Mouse (Mus musculus) neutrophil, adult 5-6 weeks (primary cell): ENCODE data around the gene Adgrg1. TPM values are rescaled to one million over a fixed set of nuclear protein-coding genes. Genes with fewer than 3 reads are reported as not detected.

Experiments used
- ATAC-seq: fragments of 151-379, 151-347 bp; 2 replicates; pipeline ENCODE4 v1.8.0; 2017; ENCODE audit warnings: mild to moderate bottlenecking, moderate TSS enrichment; ENCODE audit not compliant: insufficient number of reproducible peaks, poor library complexity, low FRiP score, severe bottlenecking; ENCODE audit errors: extremely low read depth
- total RNA-seq: library from RNA; stranded (forward); fragments of 200-1000 nt; gene quantifications from 2 replicates; pipeline ENCODE4 v1.2.3, GENCODE M21; 2017

Gene Adgrg1
- total RNA-seq, 1 experiment from 2014 or later: 2.3 TPM

DNA sequence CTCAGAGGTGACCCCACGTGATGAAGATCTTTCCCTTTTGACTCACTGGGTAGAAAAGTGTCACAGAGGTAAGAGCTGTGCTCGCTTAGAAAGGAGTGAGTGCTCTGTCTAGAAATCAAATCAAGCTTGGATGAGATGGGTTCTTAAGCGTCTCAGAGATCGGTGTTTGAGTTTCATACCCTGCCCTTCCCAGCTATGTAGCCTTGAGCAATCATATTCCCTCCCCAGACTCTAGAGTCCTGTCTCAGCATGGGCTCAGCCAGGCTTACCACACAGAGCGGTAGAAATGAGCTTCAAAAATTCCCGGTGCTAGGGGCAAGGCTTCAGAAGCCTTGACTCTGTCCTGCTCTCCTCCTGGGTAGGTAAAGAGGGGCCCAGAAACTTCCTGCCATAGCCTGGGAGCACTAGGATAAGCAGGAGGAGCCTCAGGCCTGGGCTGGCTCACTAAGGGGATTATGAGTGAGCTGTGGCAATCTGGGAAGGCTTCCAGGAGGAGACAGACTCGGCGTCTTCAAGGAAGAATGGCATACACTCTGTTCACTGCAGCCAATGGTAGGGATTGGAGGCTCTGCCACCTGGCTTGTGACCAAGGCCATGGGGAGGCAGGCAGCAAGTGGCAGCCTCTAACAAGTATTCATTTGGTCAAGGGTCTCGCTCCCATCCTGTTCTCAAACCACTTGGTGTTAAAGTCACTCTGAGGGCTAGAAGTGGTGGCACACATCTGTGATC lies 18.6 kb downstream of the Adgrg1 start:
- ATAC-seq: no peak

- ATAC-seq: no peak
These were observed 19.5 kb downstream of the Adgrg1 start for GRCm38 (mm10) chr8:94994006-94994405.

DNA sequence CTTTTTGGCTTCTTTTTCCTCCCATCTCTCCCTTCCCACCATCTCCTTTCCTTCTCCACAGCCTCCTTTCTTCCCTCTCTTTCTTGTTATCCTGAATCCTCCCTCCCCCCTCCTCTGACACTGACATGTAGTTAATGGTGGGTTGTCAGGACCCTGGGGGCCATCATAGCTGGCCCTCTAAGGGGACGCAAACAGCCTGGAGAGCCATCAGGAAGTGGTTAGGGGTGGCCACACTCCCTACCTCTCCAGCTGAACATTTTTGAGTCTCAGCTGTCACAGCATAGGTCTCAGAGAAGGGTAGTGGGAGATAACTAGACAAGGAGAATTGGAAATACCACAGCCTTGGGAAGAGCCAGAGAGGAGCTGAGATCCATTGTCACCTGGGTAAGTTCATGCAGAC lies 20.0 kb downstream of the Adgrg1 start:
- no peak for ATAC-seq

DNA sequence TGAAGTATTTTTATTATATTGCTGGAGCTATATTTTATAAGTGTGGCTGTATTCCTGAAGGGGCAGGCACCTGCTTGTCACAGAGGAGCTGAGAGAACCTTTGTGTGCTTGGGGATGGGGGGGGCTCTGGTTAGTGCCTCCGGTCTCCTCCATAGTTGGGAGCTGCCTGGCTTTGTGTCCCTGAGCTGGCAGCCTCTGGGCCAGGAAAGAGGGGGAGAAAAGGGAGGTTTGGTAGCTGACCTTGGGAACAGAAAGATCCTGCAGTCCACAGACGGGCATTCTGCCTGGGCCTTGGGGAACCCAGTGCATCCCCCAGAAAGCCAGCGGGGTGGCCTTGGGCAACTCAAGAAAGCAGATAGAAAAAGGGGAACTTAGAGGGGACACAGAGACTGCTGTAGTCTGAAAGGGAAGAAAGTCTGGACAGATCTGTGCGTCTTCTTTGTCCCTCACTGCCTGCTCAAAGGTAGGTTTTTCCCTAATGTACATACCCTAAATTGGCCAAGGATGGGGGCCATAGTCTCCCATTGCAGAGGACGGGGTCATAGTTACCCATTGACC lies 20.9 kb downstream of the Adgrg1 start:
- no peak for ATAC-seq

- ATAC-seq: no peak
These were observed 21.5 kb downstream of the Adgrg1 start for GRCm38 (mm10) chr8:94996037-94996436.

DNA sequence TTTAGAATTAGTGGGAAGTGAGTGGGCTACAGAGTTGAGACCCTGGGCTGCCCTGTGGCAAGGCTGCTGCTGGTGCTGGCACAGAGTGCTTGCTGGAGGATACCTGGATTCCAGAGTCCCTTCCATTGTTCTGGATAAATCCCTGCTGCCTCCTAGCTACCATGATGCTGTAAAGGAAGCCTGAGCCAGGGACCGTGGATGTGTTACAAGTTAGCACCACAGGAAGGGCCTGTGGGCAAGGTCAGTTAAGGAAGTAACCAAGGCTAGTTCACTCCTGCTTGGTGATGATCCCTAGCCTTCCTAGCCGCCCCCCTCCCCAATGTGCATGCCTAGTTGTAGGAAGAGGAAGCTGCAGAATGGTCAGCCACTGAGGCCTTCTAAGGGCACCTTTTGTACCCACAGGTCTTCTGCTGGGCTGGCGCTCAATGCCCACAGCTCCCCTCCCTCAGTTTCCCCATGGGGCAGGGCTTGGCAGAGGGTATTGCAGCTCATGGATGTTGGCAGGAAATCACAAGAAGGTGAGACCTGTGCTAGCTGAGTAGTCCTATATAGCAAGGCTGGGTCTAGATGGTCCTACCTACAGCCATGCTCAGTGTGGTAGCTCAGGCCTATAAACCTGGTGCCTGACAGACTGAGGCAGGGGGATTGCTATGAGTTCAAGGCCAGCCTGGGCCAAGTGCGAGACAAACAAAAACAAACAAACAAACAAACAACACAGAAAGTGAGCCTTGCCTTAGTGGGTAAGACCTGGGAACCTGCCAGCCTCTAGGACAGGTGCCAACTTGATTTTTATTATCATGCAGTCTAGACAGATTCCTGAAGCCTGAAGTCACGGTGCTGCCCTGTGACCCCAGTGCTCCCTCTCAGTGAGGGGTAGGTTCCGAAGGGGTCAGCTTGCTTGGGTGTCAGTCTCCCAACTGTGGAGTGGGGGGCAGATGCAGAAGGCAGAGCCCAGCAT lies 22.6 kb downstream of the Adgrg1 start:
- no peak for ATAC-seq

DNA sequence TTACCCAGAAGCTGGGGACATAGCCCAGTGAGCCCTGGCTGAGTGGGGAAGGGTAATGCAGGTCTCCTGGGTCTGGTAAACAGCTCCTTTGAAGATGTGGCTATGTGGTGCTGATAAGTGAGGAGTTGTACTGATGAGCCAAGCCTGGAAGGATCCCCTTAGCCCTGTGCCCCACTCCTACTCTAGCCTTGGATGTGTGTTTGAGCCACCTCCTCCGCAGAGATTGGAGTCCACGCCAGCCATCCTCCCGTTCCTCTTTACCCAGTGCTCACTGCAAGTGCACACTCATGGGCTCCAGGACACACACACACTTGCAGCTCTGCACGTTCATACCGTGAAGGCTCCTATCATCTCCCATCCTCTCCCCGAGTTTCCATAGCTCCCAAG lies 23.3 kb downstream of the Adgrg1 start:
- no peak for ATAC-seq

DNA sequence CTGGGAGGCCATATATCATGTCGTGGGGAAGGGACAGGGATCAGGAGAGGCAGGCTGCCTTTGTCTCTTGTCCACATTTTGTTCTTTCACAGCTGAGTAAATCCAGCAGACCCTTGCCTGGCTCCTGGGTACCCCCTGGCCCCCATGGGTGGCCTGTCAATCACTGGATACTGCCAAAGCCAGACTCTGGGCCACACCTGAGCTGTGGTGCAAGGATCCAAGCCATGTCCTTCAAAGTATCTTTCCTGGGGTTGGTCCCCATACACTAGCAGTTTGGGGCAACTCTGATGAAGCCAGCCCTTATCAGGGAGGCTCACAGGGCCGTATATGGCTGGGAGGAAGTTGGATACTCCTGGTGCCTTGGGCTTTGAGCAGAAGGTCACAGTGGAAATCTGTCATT lies 23.9 kb downstream of the Adgrg1 start:
- ATAC-seq: no peak

DNA sequence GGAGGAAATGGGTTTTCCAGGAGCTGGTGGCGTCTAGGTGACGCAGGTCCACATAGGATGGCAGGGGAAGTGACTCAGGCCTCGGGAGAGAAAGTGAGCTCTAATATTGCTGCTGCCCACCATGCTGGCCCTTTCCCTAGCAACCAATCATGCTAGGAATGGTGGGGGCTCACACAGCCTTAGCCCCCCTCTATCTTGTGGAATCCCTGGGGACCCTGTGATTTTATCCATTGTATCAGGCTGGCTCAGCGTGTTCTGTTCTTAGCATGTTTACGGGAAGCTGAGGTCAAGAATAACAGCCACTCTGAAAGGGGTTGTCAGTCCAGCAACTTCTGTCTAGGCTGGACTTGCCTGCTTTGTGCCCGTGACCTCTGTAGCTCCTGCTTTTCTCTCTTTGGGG lies 24.5 kb downstream of the Adgrg1 start:
- no peak for ATAC-seq

- ATAC-seq: no peak
These were observed 25.4 kb downstream of the Adgrg1 start for GRCm38 (mm10) chr8:94999956-95000355.

- peak; percentile 45; the same call in 1 of the 2 replicates for ATAC-seq
These were observed 26.1 kb downstream of the Adgrg1 start for GRCm38 (mm10) chr8:95000684-95001083.

GRCm38 (mm10) chr8:95001165-95001564 lies 26.6 kb downstream of the Adgrg1 start:
- ATAC-seq: no peak

GRCm38 (mm10) chr8:95001655-95002054 lies 27.1 kb downstream of the Adgrg1 start:
- ATAC-seq: peak; percentile 81

DNA sequence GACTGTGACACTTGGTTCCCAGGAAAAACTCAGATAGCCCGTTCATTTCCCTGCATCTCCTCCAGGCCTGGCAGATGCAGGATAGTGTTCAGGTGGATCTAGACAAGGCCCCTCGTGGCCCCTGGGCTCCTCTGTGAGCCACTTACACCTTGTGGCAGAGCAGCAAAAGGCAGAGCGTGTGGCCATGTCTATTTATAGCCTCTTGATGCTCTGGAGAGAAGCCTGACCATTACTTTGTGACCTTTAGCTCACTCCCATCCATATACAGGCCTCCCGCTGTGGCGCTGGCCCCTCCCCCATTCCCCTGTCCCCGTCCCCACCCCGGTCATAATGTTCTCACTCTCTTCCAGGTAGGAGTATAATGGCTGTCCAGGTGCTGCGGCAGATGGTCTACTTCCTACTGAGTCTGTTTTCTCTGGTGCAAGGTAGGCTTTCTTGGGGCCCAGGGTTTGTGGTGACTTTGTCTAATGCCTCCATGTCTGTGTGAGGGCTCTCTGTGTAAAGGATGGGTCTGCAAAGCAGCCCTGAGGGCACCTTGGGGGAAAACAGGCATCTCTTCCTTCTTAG lies 27.6 kb downstream of the Adgrg1 start:
- ATAC-seq: no peak

DNA sequence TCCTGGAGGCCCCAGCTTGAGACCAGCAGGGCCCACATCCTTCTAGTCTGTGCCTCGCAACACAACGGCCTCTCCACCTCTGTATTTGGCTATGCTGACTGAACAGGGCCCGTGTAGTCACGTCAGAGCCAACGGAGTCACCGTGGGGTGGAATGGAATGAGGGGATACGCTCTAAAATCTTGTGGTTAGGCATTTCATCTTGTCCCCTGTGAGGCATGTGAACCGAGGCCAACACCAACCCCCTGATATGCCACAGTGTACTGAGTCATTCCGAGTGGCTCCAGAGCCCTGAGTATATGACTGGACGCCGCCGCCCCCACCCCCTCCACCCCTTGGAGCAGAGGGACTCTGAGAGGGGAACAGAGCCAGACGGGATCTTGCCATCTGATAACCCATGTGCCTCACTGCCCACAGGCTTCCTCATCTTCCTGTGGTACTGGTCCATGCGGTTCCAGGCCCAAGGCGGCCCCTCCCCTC lies 37.9 kb downstream of the Adgrg1 start:
- no peak for ATAC-seq

GRCm38 (mm10) chr8:95015866-95016265 lies 41.3 kb downstream of the Adgrg1 start:
- ATAC-seq: no peak

DNA sequence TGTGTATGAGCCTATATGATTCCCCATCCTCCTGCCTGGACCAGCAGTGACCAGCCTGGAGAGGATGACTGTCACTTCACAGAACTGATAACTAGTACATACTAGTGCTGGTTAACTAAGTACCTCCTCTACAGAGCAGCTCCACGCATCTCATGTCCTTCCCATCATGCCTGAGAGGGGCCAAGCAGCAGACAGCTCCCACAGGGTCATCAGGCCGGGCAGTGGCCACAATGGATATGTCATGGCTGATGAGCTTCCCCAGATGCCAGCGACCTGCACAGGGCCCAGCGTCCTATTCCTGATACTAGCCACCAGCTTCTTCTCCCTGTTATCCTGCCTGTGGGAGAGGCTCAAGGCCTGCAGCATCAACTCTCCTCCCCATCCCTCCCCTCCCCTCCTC lies 42.1 kb downstream of the Adgrg1 start:
- ATAC-seq: no peak

- peak; percentile 21; the same call in 1 of the 2 replicates for ATAC-seq
These were observed 42.9 kb downstream of the Adgrg1 start, which contains the start of gene Adgrg3 for GRCm38 (mm10) chr8:95017451-95017850. TSS of gene Adgrg3 (plus strand) at chr8:95017692.

GRCm38 (mm10) chr8:95017969-95018635 lies 43.6 kb downstream of the Adgrg1 start:
- no peak for ATAC-seq
